Mouse (Mus musculus) liver, postnatal 0 days (tissue): ENCODE measurements around the gene Filip1.

Experiments used
- CTCF ChIP-seq: sonication (generic); IDR thresholded peaks from 2 replicates; pipeline ENCODE4 v1.5.1; 2016; ENCODE audit warnings: antibody characterized with exemption, low read depth
- EP300 ChIP-seq: IDR thresholded peaks from 2 replicates; pipeline ENCODE4 v1.6.1; 2016; ENCODE audit warnings: antibody characterized with exemption, low read depth, mild to moderate bottlenecking

- no peak for TF ChIP-seq CTCF
- TF ChIP-seq EP300 = no peak
These were observed 35.1 kb downstream of the Filip1 start for GRCm38 (mm10) chr9:79977549-79977971.
